Mouse (Mus musculus) midbrain, postnatal 0 days (tissue): Measurements from ENCODE around the gene Lrmda. TPM values are rescaled to one million over a fixed set of nuclear protein-coding genes. Genes with fewer than 3 reads are reported as not detected.

Source experiments
- ATAC-seq: fragments of 200-750 bp; cut with Nextera tagmentation; 2 replicates; pipeline ENCODE4 v1.8.0; 2017; ENCODE audit warnings: moderate number of reproducible peaks, mild to moderate bottlenecking, moderate TSS enrichment, moderate library complexity; ENCODE audit not compliant: low FRiP score
- DNase-seq: peaks from one replicate; pipeline ENCODE4 v3.0.0-alpha.2; 2015; ENCODE audit warnings: low spot score
- H3K27ac ChIP-seq: fragments of 300-500 bp; sonication (generic); 2 replicates; pipeline ENCODE4 v1.5.1; 2014; ENCODE audit warnings: low read depth, mild to moderate bottlenecking, low read length, mixed read lengths
- H3K27me3 ChIP-seq: fragments of 300-500 bp; sonication (generic); 2 replicates; pipeline ENCODE4 v1.6.1; 2014; ENCODE audit warnings: low read length, control low read depth, mixed read lengths; ENCODE audit not compliant: insufficient read depth
- H3K36me3 ChIP-seq: fragments of 300-500 bp; sonication (generic); 2 replicates; pipeline ENCODE4 v1.6.1; 2014; ENCODE audit warnings: low read length, control low read depth, mixed read lengths; ENCODE audit not compliant: insufficient read depth
- H3K4me1 ChIP-seq: fragments of 300-500 bp; sonication (generic); 2 replicates; pipeline ENCODE4 v1.6.1; 2014; ENCODE audit warnings: mild to moderate bottlenecking, control low read depth, antibody characterized with exemption, low read length, mixed read lengths; ENCODE audit not compliant: insufficient read depth
- H3K4me2 ChIP-seq: fragments of 300-500 bp; sonication (generic); 2 replicates; pipeline ENCODE4 v1.6.1; 2014; ENCODE audit warnings: low read depth, mild to moderate bottlenecking, low read length, mixed read lengths; ENCODE audit not compliant: poor library complexity, severe bottlenecking
- H3K4me3 ChIP-seq: fragments of 300-500 bp; sonication (generic); 2 replicates; pipeline ENCODE4 v1.5.1; 2014; ENCODE audit warnings: low read depth, mild to moderate bottlenecking, low read length, moderate library complexity
- H3K9ac ChIP-seq: fragments of 300-500 bp; sonication (generic); replicated peaks from 2 replicates; pipeline ENCODE4 v1.6.1; 2014; ENCODE audit warnings: mild to moderate bottlenecking, low read length, moderate library complexity, mixed read lengths; ENCODE audit not compliant: poor library complexity, severe bottlenecking
- H3K9me3 ChIP-seq: fragments of 300-500 bp; sonication (generic); 2 replicates; pipeline ENCODE4 v1.6.1; 2016; ENCODE audit warnings: low read length, control low read depth
- CTCF ChIP-seq: IDR thresholded peaks from 2 replicates; pipeline ENCODE4 v1.5.1; 2016; ENCODE audit warnings: antibody characterized with exemption, mild to moderate bottlenecking
- WGBS: fragments of 180-500 bp; shearing (Covaris S2); extraction: QIAGEN DNeasy Blood & Tissue Kit; methylation state at CpG from one replicate; pipeline ENCODE4 v1.1.7; 2014; 5-methylcytosine and 5-hydroxymethylcytosine counted together
- polyA plus RNA-seq: library from polyadenylated mRNA; unstranded; fragments of >200 nt; fragmentation: Nextera tagmentation; extraction: Ambion mirVana; gene quantifications from 2 replicates; pipeline ENCODE4 v1.2.1, GENCODE M21; 2015
- total RNA-seq: library from RNA; depleted of rRNA; stranded (reverse); fragments of >200 nt; gene quantifications from 2 replicates; pipeline ENCODE4 v1.2.3, GENCODE M21; 2014

Lrmda gene
- total and polyA plus RNA-seq, 2 experiments from 2014 or later: 0.35 TPM; not detected in 1

GRCm38 (mm10) chr14:21991856-21992255 lies 27.7 kb upstream of the Lrmda start:
- Histone ChIP-seq H3K4me1 (peaks cover 16% of the 10 kb centered on the region), H3K4me3 (no peak overlapping the region), H3K4me2 (no peak overlapping the region), H3K36me3 (no peaks in the 10 kb centered on the region), H3K9me3 (no peaks in the 10 kb centered on the region), H3K27me3 (peaks cover 42% of the 10 kb centered on the region), H3K9ac (no peak overlapping the region), H3K27ac (no peak overlapping the region)
- DNase-seq: no peak
- WGBS: 41% methylated on average over 5 of the region's 5 CpGs
- TF ChIP-seq CTCF: no peak
- ATAC-seq: no peak

DNA sequence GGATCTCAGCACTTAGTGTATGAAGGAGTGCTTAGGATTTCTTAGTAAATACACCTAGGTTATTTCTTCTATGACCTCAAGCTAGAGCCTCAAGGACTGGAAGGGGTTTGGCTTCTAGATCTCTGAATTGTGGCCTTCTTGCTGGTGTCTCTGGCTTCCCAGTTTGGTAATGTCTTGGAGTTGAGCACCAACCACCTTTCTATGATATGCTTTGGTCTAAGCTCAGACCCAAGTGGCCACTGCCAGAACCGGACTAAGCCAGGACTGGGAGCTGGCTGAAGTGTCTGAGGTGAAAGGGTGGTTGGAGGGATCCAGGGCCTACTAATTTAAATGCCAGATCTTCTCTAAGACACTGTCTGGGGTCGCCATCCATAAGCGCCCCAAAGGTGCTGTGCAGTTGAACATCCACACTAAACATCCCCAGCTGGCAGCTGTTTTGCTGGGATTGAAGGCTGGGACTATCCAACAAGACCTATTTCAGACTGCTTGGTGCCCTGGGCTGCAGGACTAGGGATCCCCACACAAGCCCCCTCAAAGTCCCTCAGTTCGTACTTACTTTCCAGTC lies 27.1 kb upstream of the Lrmda start:
- Histone ChIP-seq H3K27me3 (peaks cover 43% of the 10 kb centered on the region), H3K9ac (no peak overlapping the region), H3K4me3 (no peak overlapping the region), H3K27ac (no peak overlapping the region), H3K36me3 (no peaks in the 10 kb centered on the region), H3K4me2 (no peak overlapping the region), H3K9me3 (no peaks in the 10 kb centered on the region), H3K4me1 (peaks cover 16% of the 10 kb centered on the region)
- no peak for ATAC-seq
- WGBS: 68% methylated on average over 4 of the region's 4 CpGs
- no peak for DNase-seq
- no peak for TF ChIP-seq CTCF

DNA sequence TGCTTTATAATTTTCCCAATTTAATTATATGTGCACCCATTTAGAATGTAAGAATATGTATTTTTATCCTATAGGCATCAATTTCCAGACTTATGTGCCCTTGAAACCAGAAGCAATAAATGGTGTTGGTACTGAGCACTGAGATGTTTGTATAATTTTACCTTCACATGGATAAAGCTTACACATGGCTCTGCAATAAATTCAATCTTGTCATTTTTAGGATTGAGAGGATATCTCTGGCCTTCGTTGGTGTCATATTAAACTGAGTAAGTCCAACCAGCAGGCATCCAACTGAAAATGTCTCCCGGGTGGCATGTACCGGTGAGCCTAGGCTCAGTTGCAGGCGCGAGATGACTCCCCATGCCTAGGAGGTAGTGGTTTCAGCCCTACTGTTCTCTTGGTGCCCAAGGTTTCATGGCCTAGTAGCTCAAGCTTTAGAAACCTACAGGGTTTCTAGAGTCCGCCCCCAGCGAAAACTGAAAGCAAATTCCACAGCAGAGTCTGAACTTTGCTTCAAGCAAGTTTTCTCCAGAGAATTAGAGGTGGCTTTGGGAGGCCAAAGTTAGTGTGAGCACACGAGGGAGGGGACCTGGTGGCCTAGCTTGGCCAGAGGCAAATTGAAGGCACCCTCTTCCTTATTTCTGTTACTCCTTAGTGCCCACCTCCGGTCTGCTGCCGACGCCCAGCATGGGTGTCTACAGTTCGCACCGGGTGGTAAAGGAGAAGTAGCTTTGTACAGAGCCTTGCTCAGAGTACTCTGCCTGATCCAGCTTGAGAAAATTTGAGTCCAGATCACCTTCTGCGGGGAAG lies 26.1 kb upstream of the Lrmda start:
- Histone ChIP-seq H3K4me2 (peak overlapping the region; percentile 64; the same call in 1 of the 2 replicates), H3K4me3 (no peak overlapping the region)
- no peak for ATAC-seq

GRCm38 (mm10) chr14:21994061-21994990 lies 25.2 kb upstream of the Lrmda start:
- 7% methylated on average over 44 of the region's 44 CpGs for WGBS
- no peak overlapping the region for H3K27ac ChIP-seq

More for the DNA sequence above, 26.1 kb upstream of the Lrmda start:
- Histone ChIP-seq H3K27ac (no peak overlapping the region), H3K9me3 (no peaks in the 10 kb centered on the region), H3K36me3 (no peaks in the 10 kb centered on the region), H3K4me1 (peaks cover 16% of the 10 kb centered on the region), H3K27me3 (peaks cover 43% of the 10 kb centered on the region), H3K9ac (no peak overlapping the region)
- DNase-seq: no peak
- 38% methylated on average over 14 of the region's 14 CpGs for WGBS
- no peak for TF ChIP-seq CTCF

GRCm38 (mm10) chr14:21995031-21995754 lies 24.3 kb upstream of the Lrmda start:
- Histone ChIP-seq H3K4me2 (peak overlapping the region; percentile 64), H3K4me1 (peaks cover 14% of the 10 kb centered on the region; the same call in 1 of the 2 replicates), H3K9ac (peak overlapping the region; percentile 36; the same call in 1 of the 2 replicates), H3K27ac (no peak overlapping the region), H3K27me3 (peaks cover 32% of the 10 kb centered on the region), H3K36me3 (no peaks in the 10 kb centered on the region), H3K4me3 (peak overlapping the region; percentile 42), H3K9me3 (no peaks in the 10 kb centered on the region)
- TF ChIP-seq CTCF: no peak
- WGBS: under 1% methylated on average over 33 of the region's 36 CpGs
- ATAC-seq (peak; percentile 65; the same call in 1 of the 2 replicates), DNase-seq (peak; percentile 57)

More at GRCm38 (mm10) chr14:21994061-21994990, 25.2 kb upstream of the Lrmda start:
- H3K4me1 ChIP-seq: peaks cover 15% of the 10 kb centered on the region
- no peak overlapping the region for H3K9ac ChIP-seq
- ATAC-seq: no peak
- peak overlapping the region; percentile 42 for H3K4me3 ChIP-seq
- no peak for TF ChIP-seq CTCF
- DNase-seq: no peak
- H3K36me3 ChIP-seq: no peaks in the 10 kb centered on the region
- H3K9me3 ChIP-seq: no peaks in the 10 kb centered on the region
- peaks cover 37% of the 10 kb centered on the region for H3K27me3 ChIP-seq
- peak overlapping the region; percentile 64 for H3K4me2 ChIP-seq
